Mouse (Mus musculus) CH12.LX (cell line): ENCODE results near the gene Phf3. TPM values are rescaled to one million over a fixed set of nuclear protein-coding genes. Genes with fewer than 3 reads are reported as not detected.

Source experiments
- DNase-seq: peaks from one replicate; pipeline ENCODE4 v3.0.0-alpha.2; 2013; ENCODE audit errors: extremely low read depth
- H3K27ac ChIP-seq: 2 replicates; pipeline ENCODE4 v1.5.1; 2012; ENCODE audit warnings: low read depth, mild to moderate bottlenecking, control low read depth, moderate library complexity; ENCODE audit not compliant: insufficient read depth
- H3K27me3 ChIP-seq: replicated peaks from 2 replicates; pipeline ENCODE3; 2012; ENCODE audit warnings: inconsistent platforms
- H3K36me3 ChIP-seq, 2 experiments: replicated peaks in 1 of 2; 2 replicates each; pipeline versions ENCODE3 to v1.6.1; 2012; ENCODE audit warnings: inconsistent platforms in 1 of 2, low read length in 1 of 2, mild to moderate bottlenecking in 1 of 2, mixed read lengths in 1 of 2, moderate library complexity in 1 of 2; ENCODE audit not compliant: control insufficient read depth in 1 of 2, insufficient read depth in 1 of 2
- H3K4me1 ChIP-seq, 2 experiments: 2 replicates each; pipeline ENCODE4 v1.6.1; 2012; ENCODE audit warnings: inconsistent platforms in 1 of 2, moderate library complexity in 1 of 2; ENCODE audit not compliant: insufficient read depth in 2 of 2, control insufficient read depth in 1 of 2
- H3K4me2 ChIP-seq: 2 replicates; pipeline ENCODE4 v1.6.1; 2012; ENCODE audit warnings: low read depth, mild to moderate bottlenecking, control low read depth; ENCODE audit not compliant: poor library complexity, insufficient read depth, severe bottlenecking
- H3K4me3 ChIP-seq, 3 experiments: fragments of 150-350 bp in 1 of 3; sonication (generic) in 1 of 3; replicated peaks in 1 of 3; 2 replicates each; pipeline versions ENCODE3 to v1.5.1; 2011 to 2012; ENCODE audit warnings: low read depth in 2 of 3, low read length in 2 of 3, mild to moderate bottlenecking in 2 of 3, moderate library complexity in 2 of 3, control low read depth in 1 of 3, improper control_type of control experiment in 1 of 3, inconsistent platforms in 1 of 3, mixed read lengths in 1 of 3; ENCODE audit not compliant: poor library complexity in 1 of 3
- H3K79me2 ChIP-seq: replicated peaks from 2 replicates; pipeline ENCODE4 v1.6.1; 2012; ENCODE audit warnings: mild to moderate bottlenecking, moderate library complexity; ENCODE audit not compliant: control insufficient read depth, poor library complexity, insufficient read depth, severe bottlenecking; ENCODE audit errors: extremely low read depth
- H3K9ac ChIP-seq: 2 replicates; pipeline ENCODE4 v1.6.1; 2012; ENCODE audit warnings: low read depth, mild to moderate bottlenecking, control low read depth, moderate library complexity; ENCODE audit not compliant: insufficient read depth
- H3K9me3 ChIP-seq: replicated peaks from 2 replicates; pipeline ENCODE3; 2012; ENCODE audit warnings: low read length, inconsistent platforms, mixed read lengths
- CHD1 ChIP-seq: IDR thresholded peaks from 2 replicates; pipeline ENCODE4 v1.6.1; 2012; ENCODE audit warnings: low read depth, low read length, improper control_type of control experiment, inconsistent platforms
- CHD2 ChIP-seq: IDR thresholded peaks from 2 replicates; pipeline ENCODE4 v1.6.1; 2011; ENCODE audit warnings: low read length, improper control_type of control experiment
- CTCF ChIP-seq, 2 experiments: IDR thresholded peaks in 1 of 2; conservative IDR thresholded peaks in 1 of 2; 2 replicates each; pipeline ENCODE4 v1.5.1; 2011 to 2012; ENCODE audit warnings: low read depth in 2 of 2, low read length in 2 of 2, improper control_type of control experiment in 1 of 2, inconsistent platforms in 1 of 2, mild to moderate bottlenecking in 1 of 2, moderate library complexity in 1 of 2
- EP300 ChIP-seq: IDR thresholded peaks from 2 replicates; pipeline ENCODE4 v1.6.1; 2011; ENCODE audit warnings: low read length, improper control_type of control experiment
- GABPA ChIP-seq: IDR thresholded peaks from 2 replicates; pipeline ENCODE4 v1.6.1; 2012; ENCODE audit warnings: low read depth, low read length, improper control_type of control experiment, inconsistent platforms; ENCODE audit not compliant: insufficient replicate concordance
- HCFC1 ChIP-seq: IDR thresholded peaks from 2 replicates; pipeline ENCODE4 v1.6.1; 2012; ENCODE audit warnings: low read depth, mild to moderate bottlenecking, inconsistent platforms, low read length, improper control_type of control experiment
- IRF4 ChIP-seq: IDR thresholded peaks from 2 replicates; pipeline ENCODE4 v1.6.1; 2014; ENCODE audit warnings: low read depth, mild to moderate bottlenecking, inconsistent platforms, low read length, improper control_type of control experiment
- MAFK ChIP-seq: IDR thresholded peaks from 2 replicates; pipeline ENCODE4 v1.6.1; 2011; ENCODE audit warnings: low read length, improper control_type of control experiment; ENCODE audit not compliant: insufficient replicate concordance
- MAX ChIP-seq: IDR thresholded peaks from 2 replicates; pipeline ENCODE4 v1.6.1; 2011; ENCODE audit warnings: low read length, improper control_type of control experiment
- MEF2A ChIP-seq: IDR thresholded peaks from 2 replicates; pipeline ENCODE4 v1.6.1; 2014; ENCODE audit warnings: low read depth, mild to moderate bottlenecking, inconsistent platforms, low read length, improper control_type of control experiment, borderline replicate concordance
- MXI1 ChIP-seq: IDR thresholded peaks from 2 replicates; pipeline ENCODE4 v1.6.1; 2011; ENCODE audit warnings: mild to moderate bottlenecking, low read depth, low read length, improper control_type of control experiment
- MYC ChIP-seq: IDR thresholded peaks from 2 replicates; pipeline ENCODE4 v1.6.1; 2011; ENCODE audit warnings: low read depth, mild to moderate bottlenecking, improper control_type of control experiment, low read length
- NELFE ChIP-seq: IDR thresholded peaks from 2 replicates; pipeline ENCODE4 v1.6.1; 2011; ENCODE audit warnings: low read depth, low read length, improper control_type of control experiment
- PAX5 ChIP-seq: IDR thresholded peaks from 2 replicates; pipeline ENCODE4 v1.6.1; 2012; ENCODE audit warnings: low read length, inconsistent platforms, mixed read lengths
- TCF12 ChIP-seq: IDR thresholded peaks from 2 replicates; pipeline ENCODE4 v1.6.1; 2014; ENCODE audit warnings: low read depth, mild to moderate bottlenecking, inconsistent platforms, low read length, improper control_type of control experiment
- UBTF ChIP-seq: IDR thresholded peaks from 2 replicates; pipeline ENCODE4 v1.6.1; 2012; ENCODE audit warnings: low read depth, mild to moderate bottlenecking, inconsistent platforms, low read length, improper control_type of control experiment, moderate library complexity
- USF1 ChIP-seq: IDR thresholded peaks from 2 replicates; pipeline ENCODE4 v1.6.1; 2014; ENCODE audit warnings: low read depth, mild to moderate bottlenecking, inconsistent platforms, low read length, improper control_type of control experiment
- USF2 ChIP-seq: conservative IDR thresholded peaks from 2 replicates; pipeline ENCODE4 v1.6.1; 2011; ENCODE audit warnings: low read depth, low read length, improper control_type of control experiment
- ZC3H11A ChIP-seq: IDR thresholded peaks from 2 replicates; pipeline ENCODE4 v1.6.1; 2012; ENCODE audit warnings: low read depth, mild to moderate bottlenecking, inconsistent platforms, low read length, improper control_type of control experiment
- ZKSCAN1 ChIP-seq: IDR thresholded peaks from 2 replicates; pipeline ENCODE4 v1.6.1; 2012; ENCODE audit warnings: low read depth, inconsistent platforms, low read length, improper control_type of control experiment, borderline replicate concordance
- ZMIZ1 ChIP-seq: IDR thresholded peaks from 2 replicates; pipeline ENCODE4 v1.6.1; 2012; ENCODE audit warnings: low read depth, mild to moderate bottlenecking, inconsistent platforms, low read length, improper control_type of control experiment
- ZNF384 ChIP-seq: IDR thresholded peaks from 2 replicates; pipeline ENCODE4 v1.6.1; 2012; ENCODE audit warnings: low read depth, low read length, improper control_type of control experiment, inconsistent platforms
- dilution Hi-C: fragments of 300-500 bp; cut with MboI; formaldehyde crosslinking; loops from 2 replicates; pipeline ENCODE4 v1.14.3; 2020; ENCODE audit warnings: low sequenced_read_pairs; ENCODE audit not compliant: extremely low pct_unique_long_range_greater_than_20kb, extremely low pct_ligation_motif_present
- in situ Hi-C: fragments of 300-500 bp; cut with MboI; formaldehyde crosslinking; loops from 3 replicates; pipeline ENCODE4 v1.14.3; 2019; ENCODE audit warnings: low sequenced_read_pairs, low pct_ligation_motif_present, low pct_unique_long_range_greater_than_20kb, mixed read lengths
- polyA plus RNA-seq: library from polyadenylated mRNA; unstranded; fragments of >175 nt; gene quantifications from 2 replicates; pipeline ENCODE4 v1.2.1, GENCODE M21; 2012; ENCODE audit warnings: low read depth; ENCODE audit not compliant: insufficient read length
- total RNA-seq, 2 experiments: library from RNA; depleted of rRNA; stranded (reverse); fragments of 300-350 nt in 1 of 2; fragments of >200 nt in 1 of 2; gene quantifications; 2 replicates each; pipeline ENCODE4 v1.2.3; 2012 to 2014

Gene Phf3
- total and polyA plus RNA-seq, 3 experiments: 38.8 to 54.1 (median 40.6) TPM

DNA sequence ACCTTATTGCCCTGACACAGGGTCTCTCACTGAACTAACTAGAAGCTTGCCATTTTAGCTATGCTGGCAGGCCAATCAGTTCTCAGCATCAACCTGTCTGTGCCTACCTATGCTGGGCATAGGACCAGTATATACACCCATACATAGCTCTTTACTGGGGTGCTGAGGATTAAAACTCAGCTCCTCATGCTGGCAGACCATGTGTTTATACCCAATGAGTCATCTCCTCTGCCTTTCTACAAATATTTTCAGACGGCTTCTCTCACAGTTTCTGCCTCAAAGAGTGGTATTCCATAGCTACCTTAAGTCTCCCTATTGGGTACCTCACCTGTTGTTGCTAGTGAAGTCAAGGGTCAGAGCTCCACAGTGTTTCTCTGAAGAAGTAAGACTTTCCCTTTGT is 84.0 kb downstream of the Phf3 start:
- no peaks in the 10 kb centered on the region for H3K79me2 ChIP-seq
- H3K27me3 ChIP-seq: no peaks in the 10 kb centered on the region
- TF ChIP-seq ZNF384: no peak
- no peak for TF ChIP-seq CTCF (conservative IDR thresholded peaks at IDR 0.05 in 1 of 2, IDR thresholded peaks at IDR 0.05 in 1 of 2; ENCODE audit: low read depth in 2 of 2, low read length in 2 of 2)
- TF ChIP-seq CHD2: no peak
- TF ChIP-seq IRF4: no peak
- TF ChIP-seq USF1: no peak
- TF ChIP-seq CHD1: no peak
- no peak for TF ChIP-seq EP300
- TF ChIP-seq, all 38 proteins: peak for 0
- H3K27ac ChIP-seq: no peak overlapping the region
- peaks cover 12 to 40% of the 10 kb centered on the region in 2 experiments for H3K4me1 ChIP-seq
- H3K4me3 ChIP-seq: no peak overlapping the region
- peaks cover 4% of the 10 kb centered on the region for H3K9me3 ChIP-seq
- no peak for DNase-seq
- no peak overlapping the region for H3K9ac ChIP-seq
- in situ Hi-C loops: loop anchor here (10.0 to 25.0 kb wide), 3 partner anchors 95 to 373 kb away; no protein-coding TSS in a partner anchor
- no peaks in the 10 kb centered on the region for H3K36me3 ChIP-seq
- no peak overlapping the region for H3K4me2 ChIP-seq
- dilution Hi-C loops: no loop called here

DNA sequence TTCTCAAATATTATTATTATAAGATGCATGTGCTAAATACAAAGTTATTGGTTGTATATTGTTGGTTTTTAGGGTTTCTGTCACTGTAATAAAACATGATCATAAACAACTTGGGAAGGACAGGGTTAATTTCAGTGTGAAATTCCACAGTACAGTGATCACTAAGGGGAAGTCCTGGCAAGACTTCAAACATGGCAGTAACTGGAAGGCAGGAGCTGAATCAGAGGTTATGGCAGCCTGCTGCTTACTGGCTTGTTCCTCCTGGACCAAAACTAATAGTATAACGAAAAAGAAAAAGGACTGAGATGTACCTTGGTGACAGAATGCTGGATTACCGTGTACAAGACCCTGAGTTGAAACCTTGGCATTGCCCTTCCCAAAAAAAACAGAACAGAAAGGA is 84.7 kb downstream of the Phf3 start:
- no peaks in the 10 kb centered on the region for H3K27me3 ChIP-seq
- no peaks in the 10 kb centered on the region for H3K36me3 ChIP-seq
- TF ChIP-seq EP300 (no peak), MXI1 (no peak), USF2 (no peak), TCF12 (no peak), GABPA (no peak), MYC (no peak), ZKSCAN1 (no peak), NELFE (no peak), PAX5 (no peak), USF1 (no peak), HCFC1 (no peak), MAX (no peak), UBTF (no peak), MAFK (no peak), ZMIZ1 (no peak), MEF2A (no peak), CHD1 (no peak), ZC3H11A (no peak)
- no peaks in the 10 kb centered on the region for H3K79me2 ChIP-seq
- H3K9ac ChIP-seq: no peak overlapping the region
- dilution Hi-C loops: no loop called here
- no peak overlapping the region for H3K4me3 ChIP-seq
- no peak overlapping the region for H3K27ac ChIP-seq
- no peak for DNase-seq
- in situ Hi-C loops: loop anchor here (25.0 kb wide), 1 partner anchor 373 kb away; no protein-coding TSS in a partner anchor
- peaks cover 10 to 34% of the 10 kb centered on the region in 2 experiments for H3K4me1 ChIP-seq
- peaks cover 4% of the 10 kb centered on the region for H3K9me3 ChIP-seq
- H3K4me2 ChIP-seq: no peak overlapping the region
